Mouse (Mus musculus) stomach, postnatal 0 days (tissue): ENCODE results near the gene Ltbp1.

Source experiments
- CTCF ChIP-seq: IDR thresholded peaks from 2 replicates; pipeline ENCODE4 v1.5.1; 2016; ENCODE audit warnings: antibody characterized with exemption, low read depth, mild to moderate bottlenecking, moderate library complexity
- EP300 ChIP-seq: optimal IDR thresholded peaks from 2 replicates; pipeline ENCODE3; 2016; ENCODE audit warnings: antibody characterized with exemption

GRCm38 (mm10) chr17:75088727-75089126 lies 83.4 kb downstream of the Ltbp1 start:
- TF ChIP-seq CTCF (peak; percentile 56), EP300 (no peak)
